Mouse (Mus musculus) c-Kit-negative CD71-positive TER-119-positive erythroid progenitor cells, embryonic 14.5 days (primary cell): ENCODE data around the gene Klc1.

Experiments
- DNase-seq: peaks from one replicate; pipeline ENCODE4 v3.0.0-alpha.2; 2013; ENCODE audit warnings: low read depth, low spot score

The Klc1 gene

DNA sequence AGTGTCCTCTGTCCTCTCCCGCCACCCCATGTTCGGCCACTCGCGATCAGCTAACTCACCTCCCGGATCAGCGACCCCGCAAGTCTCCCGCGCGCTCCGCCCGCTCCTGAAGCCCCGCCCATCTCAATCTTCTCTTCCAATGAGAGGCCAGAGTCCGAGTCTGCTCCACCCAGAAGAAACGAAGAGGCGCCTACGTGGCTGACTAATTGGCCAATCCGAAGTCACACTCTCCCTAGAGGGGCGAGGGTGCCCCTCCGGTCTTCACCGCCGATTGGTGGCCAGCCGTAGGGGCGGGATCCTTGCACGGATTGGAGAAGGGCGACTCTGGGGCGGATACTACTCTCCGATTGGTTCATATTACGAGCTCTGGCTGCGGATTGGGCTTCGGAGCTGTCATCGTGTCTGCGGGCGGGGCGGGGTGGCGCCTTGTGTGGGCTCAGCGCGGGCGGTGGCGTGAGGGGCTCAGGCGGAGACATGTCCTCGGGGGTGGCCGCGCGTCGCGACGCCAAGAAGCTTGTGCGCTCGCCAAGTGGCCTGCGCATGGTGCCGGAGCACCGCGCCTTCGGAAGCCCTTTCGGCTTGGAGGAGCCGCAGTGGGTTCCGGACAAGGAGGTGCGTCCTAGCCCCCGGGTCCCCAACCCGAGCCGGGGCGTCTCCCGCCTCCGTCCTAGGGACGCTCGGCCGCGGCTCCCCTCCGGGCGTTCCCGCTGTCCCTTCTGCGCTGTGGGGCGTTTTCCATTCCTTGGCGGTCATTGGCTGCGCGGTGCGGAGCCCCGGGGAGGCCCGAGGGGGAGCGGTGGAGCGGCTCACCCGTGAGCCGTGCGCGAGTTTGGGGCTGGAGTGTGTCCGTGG, 55.3 kb downstream of the Klc1 start, which contains the start of the genes Xrcc3 and Zfyve21:
TSS of gene Xrcc3 (minus strand) at position 108 of the 852 bp plus-strand sequence.
TSS of gene Zfyve21 (plus strand) at position 405 of the 852 bp plus-strand sequence.
- peak; percentile 97 for DNase-seq

DNA sequence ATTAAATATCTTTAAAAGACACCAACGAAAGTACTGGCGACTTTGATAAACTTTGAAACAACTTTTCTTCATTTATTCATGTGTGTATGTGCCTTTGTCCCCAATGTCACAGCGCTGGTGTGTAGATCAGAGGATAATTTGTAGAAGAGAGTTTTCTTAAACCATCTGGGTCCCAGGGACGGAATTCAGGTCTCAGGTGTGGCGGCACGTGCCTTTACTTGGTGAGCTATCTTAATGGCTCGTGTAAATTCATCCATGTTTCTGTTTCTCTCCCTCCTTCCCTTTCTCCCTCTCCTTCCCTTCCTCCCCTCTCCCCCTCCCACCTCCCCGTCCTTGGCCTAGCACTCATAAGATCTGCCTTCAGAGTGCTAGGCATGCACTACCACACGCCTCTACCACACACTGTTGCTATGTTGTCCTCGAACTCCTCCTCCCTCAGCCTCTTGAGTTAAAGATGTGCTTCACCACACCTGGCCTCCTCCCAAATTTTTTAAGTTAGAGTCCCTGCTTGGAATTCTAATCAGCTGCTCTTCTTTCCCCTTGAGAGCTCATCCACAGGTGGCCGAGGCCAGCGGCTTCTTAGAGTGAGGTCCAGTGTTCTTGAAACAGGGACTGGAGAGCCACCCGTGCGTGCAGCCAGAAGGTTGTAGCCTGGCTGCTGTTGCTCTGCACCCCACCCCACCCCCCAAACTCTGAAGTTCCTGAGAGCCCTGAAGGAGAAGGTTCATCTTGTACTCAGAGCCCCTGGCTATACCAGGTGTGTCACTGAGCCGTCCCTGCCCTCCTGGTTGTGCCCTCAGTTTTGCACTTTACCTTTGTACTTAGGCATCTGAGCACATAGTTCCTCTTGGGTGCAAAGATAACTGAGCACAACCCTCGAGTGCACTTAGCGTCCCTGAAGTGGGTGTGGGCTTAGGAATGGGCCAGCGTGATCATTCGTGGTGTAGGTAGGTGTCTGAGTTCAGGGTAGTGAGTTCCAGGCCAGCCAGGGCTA, 56.4 kb downstream of the Klc1 start:
- DNase-seq: no peak

DNA sequence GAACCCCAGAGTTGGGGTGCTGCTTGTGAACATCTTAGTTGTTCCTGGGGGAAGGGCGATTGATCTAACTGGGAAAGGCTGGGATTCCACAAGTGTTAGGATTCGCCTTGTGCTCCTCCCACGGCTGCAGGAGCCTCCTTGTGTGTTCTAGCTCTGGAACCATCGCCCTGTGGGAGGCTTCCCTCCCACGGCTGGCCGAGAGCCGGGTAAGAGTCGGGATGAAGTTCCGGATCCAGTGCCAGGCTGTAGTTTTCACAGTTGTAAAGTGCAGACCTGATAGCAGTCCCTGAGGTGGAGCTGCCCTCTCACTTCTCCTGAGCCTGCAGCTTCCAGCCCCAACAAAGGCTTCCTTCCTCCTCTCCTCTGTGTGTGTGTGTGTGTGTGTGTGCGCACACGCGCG, 57.9 kb downstream of the Klc1 start:
- DNase-seq: no peak

DNA sequence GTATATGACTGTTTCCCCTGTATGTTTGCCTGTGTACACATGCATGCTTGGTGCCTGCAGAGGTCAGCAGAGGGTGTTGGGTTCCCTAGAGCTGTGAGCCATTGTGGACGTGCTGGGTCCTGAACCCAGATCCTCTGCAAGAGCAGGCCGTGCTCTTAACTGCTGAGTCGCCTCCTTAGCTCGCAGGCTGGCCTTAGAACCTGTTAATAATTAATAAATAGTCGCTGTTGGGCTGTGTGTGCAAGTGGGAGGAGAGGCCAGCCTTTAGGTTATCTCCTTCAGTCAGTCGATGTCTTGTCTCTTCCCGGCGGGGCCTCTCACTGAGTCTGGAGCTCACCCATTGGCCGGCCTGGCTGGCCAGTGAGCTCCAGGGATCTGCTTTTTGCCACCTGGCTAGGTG, 58.3 kb downstream of the Klc1 start:
- peak; percentile 54 for DNase-seq

DNA sequence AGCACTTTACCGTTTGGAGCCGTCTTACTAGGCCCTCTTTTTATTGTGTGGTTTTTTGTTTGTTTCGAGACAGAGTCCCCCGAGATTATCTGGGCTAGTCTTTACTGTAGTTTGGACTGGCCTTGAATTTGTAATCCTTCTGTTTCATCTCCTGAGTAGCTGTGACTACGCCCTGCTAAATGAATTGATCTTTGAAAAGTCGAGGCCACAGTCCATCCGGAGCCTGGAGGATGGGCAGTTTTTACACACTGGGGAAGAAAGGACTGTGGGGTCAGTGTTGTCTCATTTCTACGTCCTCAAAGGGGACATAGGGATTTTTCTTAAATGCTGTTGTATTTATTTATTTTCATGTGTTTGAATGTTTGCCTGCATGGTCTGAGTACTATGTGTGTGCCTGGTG, 59.3 kb downstream of the Klc1 start:
- no peak for DNase-seq

DNA sequence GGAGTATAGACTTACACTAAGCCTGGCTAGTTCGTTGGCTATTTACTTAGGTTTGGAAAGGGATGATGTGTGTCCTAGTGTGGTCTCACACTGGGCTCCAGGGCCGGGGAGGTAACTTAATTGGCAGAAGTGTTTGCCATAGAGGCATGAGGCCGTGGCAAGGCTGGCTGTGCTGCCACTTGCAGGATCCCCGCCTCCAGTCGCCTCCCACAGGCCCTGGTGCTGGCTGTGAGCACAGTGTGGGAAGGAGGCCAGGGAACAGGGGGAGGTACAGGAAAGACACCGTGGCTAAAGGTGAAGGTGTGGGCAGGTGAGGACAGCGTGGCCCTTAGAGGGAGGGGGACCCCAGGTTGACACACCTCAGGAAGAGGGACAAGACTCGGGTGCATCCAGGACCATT, 61.3 kb downstream of the Klc1 start:
- DNase-seq: no peak

DNA sequence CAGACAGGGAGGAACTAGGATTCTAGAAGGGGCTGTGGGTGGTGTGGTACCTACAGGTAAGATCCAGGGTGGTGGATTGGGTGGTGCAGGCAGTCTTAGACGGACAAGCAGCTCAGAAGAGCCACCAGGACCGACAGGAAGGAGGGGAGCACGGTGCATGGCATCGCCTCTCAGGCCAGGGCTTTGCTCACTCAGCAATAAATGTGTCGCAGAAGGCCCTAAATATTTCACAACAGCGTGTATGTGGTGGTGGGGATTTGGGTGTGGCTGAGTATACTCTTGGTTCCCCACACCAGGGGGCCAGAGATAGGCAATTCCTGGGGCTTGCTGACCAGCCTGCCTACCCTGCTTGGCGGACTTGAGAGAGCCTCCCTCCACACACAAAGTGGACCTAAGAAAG, 62.1 kb downstream of the Klc1 start:
- DNase-seq: no peak

DNA sequence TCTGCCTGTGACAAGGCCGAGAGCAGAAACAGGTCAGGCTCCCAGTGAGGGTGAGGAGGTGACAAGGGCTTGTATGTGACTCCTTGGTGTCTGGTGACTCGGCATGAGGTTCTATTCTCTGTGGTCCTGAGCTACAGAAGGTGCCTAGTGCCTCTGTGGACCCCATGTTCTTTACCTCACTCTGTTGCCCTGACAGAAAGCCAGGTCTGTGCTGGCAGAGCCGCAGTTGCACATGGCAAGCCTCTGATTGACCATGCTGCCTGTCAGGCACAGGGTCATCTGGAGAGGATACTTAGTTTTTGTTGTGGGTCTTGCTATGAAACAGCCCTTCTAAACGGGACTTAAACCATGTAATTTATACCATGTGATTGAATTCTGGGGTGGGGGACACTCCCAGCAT, 63.3 kb downstream of the Klc1 start:
- no peak for DNase-seq

DNA sequence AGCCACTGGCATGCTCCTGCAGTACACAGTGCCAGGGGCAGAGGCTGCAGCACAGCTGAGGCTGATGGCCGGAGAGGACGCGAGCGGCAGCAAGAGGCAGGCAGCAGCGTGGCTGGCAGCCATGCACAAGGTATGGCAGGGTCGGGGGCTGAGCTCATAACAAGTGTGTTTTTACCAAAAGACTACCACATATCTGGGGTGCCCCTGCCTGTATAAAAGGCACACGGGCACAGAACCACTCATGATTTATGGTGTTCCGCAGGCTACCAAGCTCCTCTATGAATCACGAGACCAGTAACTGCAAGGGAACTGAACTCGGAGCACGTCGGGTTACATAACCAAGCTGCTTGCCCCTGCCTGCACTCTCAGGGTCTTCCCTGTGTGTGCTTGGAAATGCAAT, 68.9 kb downstream of the Klc1 start:
- DNase-seq: no peak

DNA sequence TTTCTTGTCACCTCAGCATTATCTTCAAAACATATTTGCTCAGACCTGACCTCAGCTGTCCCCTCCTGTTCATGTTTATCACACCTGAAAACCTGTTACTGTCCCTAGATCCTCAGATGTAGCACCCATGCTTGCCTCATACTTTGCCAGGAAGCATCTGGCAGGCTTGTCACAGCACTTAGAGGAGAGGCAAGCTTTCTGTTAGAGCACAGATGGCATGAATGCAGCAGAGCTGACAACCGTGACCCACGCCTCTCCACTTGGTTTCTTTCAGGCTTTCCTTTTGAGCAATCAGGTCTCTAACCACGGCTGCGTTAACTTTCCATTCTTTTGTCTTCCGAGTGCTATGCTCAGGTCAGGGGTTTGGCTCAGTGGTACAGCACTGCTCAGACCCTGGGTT, 70.8 kb downstream of the Klc1 start:
- no peak for DNase-seq

DNA sequence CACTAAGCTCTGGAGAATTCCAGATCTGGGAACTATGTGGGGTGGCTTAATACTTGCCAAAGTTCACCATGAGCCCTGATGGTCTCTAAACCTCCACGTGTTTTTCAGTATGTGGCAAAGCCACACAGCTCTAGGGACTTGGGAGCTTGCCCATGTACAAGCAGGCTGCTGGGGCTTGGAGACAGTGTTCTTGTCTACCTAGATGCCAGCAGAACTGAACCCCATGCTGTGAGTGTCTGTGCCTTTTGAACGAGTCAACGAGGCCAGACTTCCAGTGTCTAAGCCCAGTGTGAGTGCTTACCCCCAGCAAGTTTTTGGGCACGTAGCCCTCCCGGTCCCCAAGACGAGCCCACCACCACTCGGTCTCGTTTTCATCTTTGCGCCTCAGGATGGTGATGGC, 71.3 kb downstream of the Klc1 start:
- no peak for DNase-seq

DNA sequence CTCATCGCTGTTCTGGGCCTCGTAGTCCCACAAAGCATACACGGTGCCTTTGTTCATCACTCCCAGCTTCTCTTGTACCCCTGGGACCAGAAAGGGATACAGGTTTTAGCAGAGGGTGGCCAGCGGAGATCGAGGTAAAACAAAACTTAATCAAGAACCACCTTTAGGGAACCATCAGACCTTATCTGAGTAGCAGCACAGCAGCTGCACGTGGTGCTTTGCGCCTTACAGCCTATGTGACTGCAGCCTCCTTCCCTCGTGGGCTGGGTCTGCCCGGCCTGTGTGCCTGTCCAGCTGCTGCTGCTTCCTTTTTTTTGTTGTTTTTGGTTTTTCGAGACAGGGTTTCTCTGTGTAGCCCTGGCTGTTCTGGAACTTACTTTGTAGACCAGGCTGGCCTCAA, 71.7 kb downstream of the Klc1 start:
- DNase-seq: no peak

DNA sequence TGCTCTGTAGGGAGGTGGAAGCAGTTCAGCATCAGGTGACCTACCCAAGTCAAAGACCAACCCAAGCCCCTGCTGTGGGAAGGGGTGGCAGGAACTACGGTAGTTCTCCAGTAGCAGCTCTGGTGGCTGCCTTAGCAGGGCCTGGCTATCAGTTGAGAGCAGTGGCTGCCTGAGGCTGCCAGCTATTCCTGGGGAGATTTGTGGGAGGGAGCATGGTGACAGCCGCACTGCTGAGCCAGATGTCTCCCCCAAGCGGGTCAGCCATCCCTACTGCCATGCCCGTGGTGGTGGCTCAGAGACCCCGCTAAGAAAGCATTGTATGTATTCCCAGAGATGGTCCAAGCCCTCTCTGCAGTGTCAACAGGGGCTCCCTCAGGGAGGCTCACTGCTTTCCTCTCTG, 74.0 kb downstream of the Klc1 start:
- no peak for DNase-seq

DNA sequence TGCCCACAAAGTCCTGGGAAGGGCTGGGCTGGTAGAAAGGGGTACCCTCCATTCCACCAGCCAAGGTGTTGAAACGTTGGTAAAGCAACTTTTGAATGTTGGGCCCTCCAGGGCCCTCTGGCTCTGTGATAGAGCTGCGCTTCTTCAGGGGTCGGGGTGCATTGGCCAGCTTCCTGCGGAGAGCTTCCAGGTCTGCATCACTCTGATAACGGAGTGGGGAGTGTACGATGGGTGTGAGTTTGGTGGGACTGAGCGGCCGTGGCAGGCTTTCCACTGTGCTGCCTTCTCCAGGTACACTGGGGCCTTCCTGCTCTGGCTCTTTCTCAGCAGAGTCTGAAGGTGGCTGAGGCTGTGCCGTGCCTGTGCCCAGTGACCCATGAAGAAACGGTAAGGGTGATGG, 74.8 kb downstream of the Klc1 start:
- no peak for DNase-seq

DNA sequence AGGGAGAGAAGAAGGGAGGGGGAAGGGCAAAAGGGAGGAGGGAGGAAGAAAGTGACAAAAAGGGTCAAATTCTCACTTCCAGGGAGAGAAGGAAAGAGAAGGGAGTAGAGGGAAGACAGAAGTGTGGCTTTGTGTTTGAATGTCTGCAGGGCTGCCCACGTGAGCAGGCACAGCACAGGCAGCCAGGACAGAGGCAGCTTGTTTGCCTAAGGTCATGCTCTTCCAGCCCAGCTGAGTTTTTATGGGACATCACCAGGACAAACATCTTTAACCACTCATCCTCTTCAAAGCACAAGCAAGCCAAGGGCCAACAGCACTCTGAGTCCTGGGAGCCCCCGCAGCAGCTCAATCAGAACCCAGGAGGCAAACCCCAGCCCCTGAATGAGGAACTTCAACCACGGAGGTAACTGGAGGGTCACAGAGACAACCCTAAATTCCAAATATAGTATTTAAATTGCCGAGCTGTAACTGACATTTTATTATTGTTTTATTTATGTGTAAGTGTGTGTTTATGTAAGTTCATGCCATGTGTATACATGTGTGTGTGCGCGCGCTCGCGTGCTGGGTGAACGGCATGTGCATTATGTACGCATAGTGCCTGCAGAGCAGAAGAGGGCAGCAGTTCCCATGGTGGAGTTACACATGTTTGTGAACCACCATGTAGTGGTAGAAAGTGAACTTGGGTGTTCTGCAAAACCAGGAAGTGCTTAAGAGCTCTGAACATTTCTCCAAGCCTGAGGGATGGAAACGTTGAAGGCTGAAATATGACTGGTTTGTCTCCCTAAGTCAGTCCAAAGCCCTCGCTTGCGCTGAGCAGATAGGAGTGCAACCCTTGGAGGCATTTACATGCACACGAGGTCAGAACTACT, 84.2 kb downstream of the Klc1 start:
- DNase-seq: no peak

DNA sequence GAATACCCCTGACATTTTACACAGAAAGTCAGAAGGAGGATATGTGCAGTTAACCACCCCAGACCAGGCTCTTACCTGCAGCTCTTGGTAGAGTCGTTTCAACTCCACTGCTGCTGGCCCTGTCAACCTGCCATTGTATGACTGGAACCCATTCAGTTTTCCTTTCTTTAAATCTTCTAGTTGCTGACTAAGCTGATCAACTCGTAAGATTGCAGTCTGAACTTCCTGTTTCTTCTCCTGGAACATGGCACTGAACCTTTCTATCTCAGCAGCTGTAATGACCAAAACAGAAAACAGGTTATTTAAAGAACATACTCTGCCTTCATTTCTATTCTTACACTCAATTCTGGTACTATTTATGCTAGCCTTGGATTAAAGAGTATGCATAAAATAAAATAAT, 84.8 kb downstream of the Klc1 start:
- DNase-seq: no peak

DNA sequence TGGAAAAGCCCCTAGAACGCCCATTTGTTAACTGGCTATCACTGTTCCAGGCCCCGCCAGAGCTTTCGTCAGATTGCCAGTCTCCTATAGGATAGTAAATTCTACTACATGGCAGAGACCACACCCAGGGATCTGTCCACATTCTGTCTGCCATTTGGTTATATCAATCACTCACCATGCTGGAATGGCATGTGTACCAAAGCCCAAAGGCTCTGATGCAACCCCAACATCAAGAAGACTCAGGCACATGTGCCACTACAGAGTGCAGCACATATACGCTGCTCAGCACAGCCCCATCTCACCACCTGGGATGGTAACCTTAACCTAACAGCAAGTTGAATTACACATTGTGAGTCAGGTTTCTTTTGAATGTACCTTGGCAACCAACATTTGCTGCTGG, 87.3 kb downstream of the Klc1 start:
- DNase-seq: no peak

DNA sequence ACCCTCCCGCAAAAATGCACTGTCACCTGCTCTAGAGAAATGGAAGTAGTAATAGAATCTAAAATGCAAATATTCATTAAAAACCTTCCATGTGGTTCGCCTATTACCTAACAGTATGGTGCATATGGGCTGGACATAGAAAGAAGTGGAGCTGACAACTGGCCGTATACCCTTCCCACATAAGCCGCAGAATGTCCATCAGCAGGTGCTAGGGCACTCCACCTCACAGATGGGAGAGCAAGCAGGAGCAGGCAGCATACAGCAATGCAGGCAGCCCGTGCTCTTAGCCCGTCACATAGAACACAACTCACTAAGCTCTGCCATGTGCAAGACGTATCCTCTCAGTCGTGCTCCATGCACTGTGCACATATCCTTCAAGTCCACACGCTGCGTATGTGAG, 88.2 kb downstream of the Klc1 start:
- no peak for DNase-seq

DNA sequence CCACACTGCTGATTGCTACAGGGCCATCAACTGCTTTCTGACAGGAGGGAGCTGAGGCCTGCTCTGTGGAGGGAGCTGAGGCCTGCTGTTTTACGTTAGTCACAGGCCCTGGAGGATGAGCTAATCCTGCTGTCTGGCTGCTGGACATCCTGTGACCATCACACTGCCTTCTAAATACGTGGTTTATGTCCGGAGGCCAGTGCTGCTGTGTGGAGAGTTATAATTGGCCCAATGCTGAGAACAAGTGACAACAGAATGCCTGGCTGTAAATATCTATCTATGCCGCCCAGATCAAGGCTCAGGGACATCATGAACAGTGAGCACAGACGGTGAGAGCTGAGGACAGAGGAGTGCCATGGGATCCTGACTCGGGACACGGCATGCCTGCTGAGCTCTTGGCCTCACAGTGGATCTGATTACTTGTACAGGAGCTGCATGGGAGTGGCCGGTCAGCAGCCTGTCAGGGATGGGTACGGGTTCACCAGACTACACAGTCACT, 89.7 kb downstream of the Klc1 start:
- DNase-seq: no peak

DNA sequence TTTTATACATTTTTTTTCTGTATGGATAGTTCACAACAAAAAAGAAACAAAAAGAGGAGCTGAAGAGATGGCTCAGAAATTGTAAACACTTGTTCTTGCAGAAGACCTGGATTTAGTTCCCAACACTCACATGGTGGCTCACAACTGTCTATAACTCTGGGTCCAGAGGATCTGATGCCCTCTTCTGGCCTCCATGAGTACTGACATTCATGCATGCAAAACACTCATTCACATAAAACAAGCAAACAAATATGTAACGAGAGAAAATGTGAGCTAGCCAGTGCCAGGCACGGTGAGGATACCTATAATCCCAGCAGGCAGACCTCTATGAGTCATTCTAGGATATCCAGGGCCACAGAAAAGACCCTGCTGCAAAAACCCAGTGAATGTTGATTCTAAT, 92.6 kb downstream of the Klc1 start:
- DNase-seq: no peak

DNA sequence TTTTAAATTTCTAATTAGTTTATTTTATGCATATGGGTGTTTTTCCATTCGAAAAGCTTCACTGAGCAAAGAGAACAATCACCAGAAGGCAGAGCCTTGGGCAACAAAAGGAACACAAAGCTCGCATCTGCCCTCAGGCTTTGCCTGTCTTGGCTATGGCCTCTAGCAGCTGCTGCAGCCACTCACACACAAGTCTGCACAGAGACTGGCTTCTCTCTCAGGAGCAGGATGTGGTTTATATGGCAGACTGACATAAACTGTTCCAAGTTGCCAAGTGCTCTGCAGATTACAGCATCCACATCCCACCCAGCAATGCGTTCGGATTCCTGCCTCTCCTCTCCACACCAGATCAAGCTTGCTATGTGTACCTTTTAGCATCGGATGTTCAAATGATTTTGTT, 93.1 kb downstream of the Klc1 start:
- DNase-seq: no peak
